Mouse (Mus musculus) hindbrain, embryonic 12.5 days (tissue): ENCODE results near the gene H2-T22. TPM values are rescaled to one million over a fixed set of nuclear protein-coding genes. Genes with fewer than 3 reads are reported as not detected.
"Not testable (repeated sequence)": the region's sequence is repeated elsewhere in the genome, so short reads cannot be mapped to it uniquely, and the experiment has no call there.

Source experiments
- ATAC-seq: fragments of 200-750 bp; cut with Nextera tagmentation; 2 replicates; pipeline ENCODE4 v1.8.0; 2017; ENCODE audit warnings: moderate TSS enrichment; ENCODE audit not compliant: low FRiP score
- H3K27ac ChIP-seq: fragments of 300-500 bp; sonication (generic); 2 replicates; pipeline ENCODE4 v1.5.1; 2016; ENCODE audit warnings: mild to moderate bottlenecking
- H3K27me3 ChIP-seq: fragments of 300-500 bp; sonication (generic); 2 replicates; pipeline ENCODE4 v1.6.1; 2016; ENCODE audit warnings: mild to moderate bottlenecking
- H3K36me3 ChIP-seq: fragments of 300-500 bp; sonication (generic); 2 replicates; pipeline ENCODE4 v1.6.1; 2016; ENCODE audit warnings: mild to moderate bottlenecking
- H3K4me1 ChIP-seq: fragments of 300-500 bp; sonication (generic); 2 replicates; pipeline ENCODE4 v1.6.1; 2016
- H3K4me2 ChIP-seq: fragments of 300-500 bp; sonication (generic); replicated peaks from 2 replicates; pipeline ENCODE4 v1.6.1; 2016; ENCODE audit warnings: mild to moderate bottlenecking
- H3K4me3 ChIP-seq: fragments of 300-500 bp; sonication (generic); 2 replicates; pipeline ENCODE4 v1.5.1; 2016; ENCODE audit warnings: mild to moderate bottlenecking
- H3K9ac ChIP-seq: fragments of 300-500 bp; sonication (generic); 2 replicates; pipeline ENCODE4 v1.6.1; 2016; ENCODE audit warnings: mild to moderate bottlenecking, moderate library complexity
- H3K9me3 ChIP-seq: fragments of 300-500 bp; sonication (generic); replicated peaks from 2 replicates; pipeline ENCODE4 v1.6.1; 2016; ENCODE audit warnings: mild to moderate bottlenecking
- WGBS: fragments of 180-500 bp; shearing (Covaris S2); methylation state at CpG from one replicate; pipeline ENCODE4 v1.1.7; 2016; 5-methylcytosine and 5-hydroxymethylcytosine counted together
- polyA plus RNA-seq: library from polyadenylated mRNA; unstranded; fragments of >200 nt; fragmentation: Nextera tagmentation; extraction: Ambion mirVana; gene quantifications from 2 replicates; pipeline ENCODE4 v1.2.1, GENCODE M21; 2016

The H2-T22 gene
- polyA plus RNA-seq, 1 experiment from 2014 or later: 7.8 TPM

- Histone ChIP-seq H3K9ac (no peak overlapping the region), H3K9me3 (no peaks in the 10 kb centered on the region), H3K27ac (no peak overlapping the region), H3K4me1 (peaks cover 9% of the 10 kb centered on the region), H3K36me3 (no peaks in the 10 kb centered on the region), H3K4me2 (no peak overlapping the region), H3K4me3 (no peak overlapping the region), H3K27me3 (no peaks in the 10 kb centered on the region)
- ATAC-seq: no peak
- 51% methylated on average over 5 of the region's 5 CpGs for WGBS
Measured at GRCm38 (mm10) chr17:36025197-36025596, 17.4 kb downstream of the H2-T22 start.

- Histone ChIP-seq H3K36me3 (no peaks in the 10 kb centered on the region), H3K27me3 (no peaks in the 10 kb centered on the region), H3K9ac (no peak overlapping the region), H3K4me2 (0 out of 2 replicates have a peak overlapping the region, but pooled peaks have one; percentile 11), H3K27ac (no peak overlapping the region; the same call in 1 of the 2 replicates), H3K9me3 (no peaks in the 10 kb centered on the region), H3K4me3 (no peak overlapping the region), H3K4me1 (peaks cover 9% of the 10 kb centered on the region)
- 65% methylated on average over 9 of the region's 9 CpGs for WGBS
- ATAC-seq: no peak
Measured at GRCm38 (mm10) chr17:36023710-36024654, 18.6 kb downstream of the H2-T22 start.

GRCm38 (mm10) chr17:36022922-36023321 lies 19.6 kb downstream of the H2-T22 start:
- Histone ChIP-seq H3K9ac (no peak overlapping the region), H3K36me3 (no peaks in the 10 kb centered on the region), H3K4me1 (peaks cover 9% of the 10 kb centered on the region), H3K4me3 (no peak overlapping the region), H3K9me3 (no peaks in the 10 kb centered on the region), H3K27me3 (no peaks in the 10 kb centered on the region), H3K27ac (no peak overlapping the region), H3K4me2 (no peak overlapping the region)
- WGBS: 92% methylated on average over 6 of the region's 6 CpGs
- no peak for ATAC-seq

GRCm38 (mm10) chr17:36022098-36022497 lies 20.4 kb downstream of the H2-T22 start:
- Histone ChIP-seq H3K4me3 (no peak overlapping the region), H3K27me3 (no peaks in the 10 kb centered on the region), H3K36me3 (no peaks in the 10 kb centered on the region), H3K4me2 (no peak overlapping the region), H3K9ac (no peak overlapping the region), H3K27ac (no peak overlapping the region), H3K9me3 (no peaks in the 10 kb centered on the region), H3K4me1 (peaks cover 9% of the 10 kb centered on the region)
- ATAC-seq: no peak
- 94% methylated on average over 9 of the region's 9 CpGs for WGBS

- no peak overlapping the region for H3K9ac ChIP-seq
- H3K27me3 ChIP-seq: no peaks in the 10 kb centered on the region
- 93% methylated on average over 1 of the region's 1 CpGs for WGBS
- H3K9me3 ChIP-seq: no peaks in the 10 kb centered on the region
- H3K36me3 ChIP-seq: no peaks in the 10 kb centered on the region
- H3K4me1 ChIP-seq: peaks cover 8% of the 10 kb centered on the region
- no peak for ATAC-seq
- no peak overlapping the region for H3K27ac ChIP-seq
- peak overlapping the region; percentile 12; the same call in 1 of the 2 replicates for H3K4me2 ChIP-seq
- no peak overlapping the region for H3K4me3 ChIP-seq
Measured at GRCm38 (mm10) chr17:36021309-36021708, 21.2 kb downstream of the H2-T22 start.

- peak within 1 kb of the TSS; percentile 12; the same call in 1 of the 2 replicates for H3K4me2 ChIP-seq
- H3K9me3 ChIP-seq: no peaks in the 10 kb centered on the region
- H3K36me3 ChIP-seq: peaks cover 4% of the 10 kb centered on the region; the same call in 1 of the 2 replicates
- peaks cover 4% of the 10 kb centered on the region; the same call in 1 of the 2 replicates for H3K4me1 ChIP-seq
- H3K27me3 ChIP-seq: no peaks in the 10 kb centered on the region
- no peak within 1 kb of the TSS for H3K27ac ChIP-seq
- H3K4me3 ChIP-seq: no peak within 1 kb of the TSS
- no peak within 1 kb of the TSS for H3K9ac ChIP-seq
- no peak for ATAC-seq
- WGBS: 44% methylated on average over 15 of the region's 15 CpGs
Measured at GRCm38 (mm10) chr17:36020191-36021073, 22.1 kb downstream of the H2-T22 start, which contains the start of gene H2-T24. H2-T24 (minus strand) TSS chr17:36020560.

- H3K9me3 ChIP-seq: no peaks in the 10 kb centered on the region
- no peak overlapping the region for H3K4me2 ChIP-seq
- H3K27me3 ChIP-seq: no peaks in the 10 kb centered on the region
- H3K36me3 ChIP-seq: peaks cover 10% of the 10 kb centered on the region
- no peak overlapping the region for H3K9ac ChIP-seq
- peaks cover 4% of the 10 kb centered on the region; the same call in 1 of the 2 replicates for H3K4me1 ChIP-seq
- ATAC-seq: no peak
- WGBS: 79% methylated on average over 3 of the region's 3 CpGs
- no peak overlapping the region for H3K4me3 ChIP-seq
- H3K27ac ChIP-seq: no peak overlapping the region
Measured at GRCm38 (mm10) chr17:36019519-36019918, 23.0 kb downstream of the H2-T22 start.

GRCm38 (mm10) chr17:36018979-36019378 lies 23.6 kb downstream of the H2-T22 start:
- WGBS: 77% methylated on average over 2 of the region's 2 CpGs
- no peak overlapping the region for H3K4me2 ChIP-seq
- H3K27me3 ChIP-seq: no peaks in the 10 kb centered on the region
- no peak overlapping the region for H3K27ac ChIP-seq
- peaks cover 4% of the 10 kb centered on the region; the same call in 1 of the 2 replicates for H3K4me1 ChIP-seq
- H3K9me3 ChIP-seq: no peaks in the 10 kb centered on the region
- peaks cover 15% of the 10 kb centered on the region for H3K36me3 ChIP-seq
- ATAC-seq: no peak
- no peak overlapping the region for H3K4me3 ChIP-seq
- no peak overlapping the region for H3K9ac ChIP-seq

- no peak overlapping the region for H3K9ac ChIP-seq
- H3K9me3 ChIP-seq: no peaks in the 10 kb centered on the region
- WGBS: 94% methylated on average over 5 of the region's 5 CpGs
- no peak for ATAC-seq
- peaks cover 4% of the 10 kb centered on the region; the same call in 1 of the 2 replicates for H3K4me1 ChIP-seq
- peaks cover 15% of the 10 kb centered on the region for H3K36me3 ChIP-seq
- no peak overlapping the region for H3K27ac ChIP-seq
- no peak overlapping the region for H3K4me2 ChIP-seq
- no peak overlapping the region for H3K4me3 ChIP-seq
- no peaks in the 10 kb centered on the region for H3K27me3 ChIP-seq
Measured at GRCm38 (mm10) chr17:36017046-36017445, 25.5 kb downstream of the H2-T22 start.

GRCm38 (mm10) chr17:36014977-36015376 lies 27.6 kb downstream of the H2-T22 start:
- ATAC-seq: no peak
- Histone ChIP-seq H3K9ac (no peak overlapping the region), H3K27me3 (no peaks in the 10 kb centered on the region), H3K4me2 (no peak overlapping the region), H3K4me3 (no peak overlapping the region), H3K9me3 (no peaks in the 10 kb centered on the region), H3K36me3 (peaks cover 15% of the 10 kb centered on the region), H3K27ac (no peak overlapping the region), H3K4me1 (no peaks in the 10 kb centered on the region)
- WGBS: 98% methylated on average over 5 of the region's 5 CpGs

- not testable (repeated sequence) for H3K4me1 ChIP-seq, H3K9me3 ChIP-seq, H3K4me3 ChIP-seq, H3K4me2 ChIP-seq, H3K27me3 ChIP-seq, H3K9ac ChIP-seq, ATAC-seq, H3K27ac ChIP-seq, H3K36me3 ChIP-seq
- WGBS: 95% methylated on average over 7 of the region's 7 CpGs
Measured at GRCm38 (mm10) chr17:36004409-36004808, 38.1 kb downstream of the H2-T22 start.

- no peaks in the 10 kb centered on the region for H3K27me3 ChIP-seq
- no peak for ATAC-seq
- WGBS: 95% methylated on average over 7 of the region's 7 CpGs
Measured at GRCm38 (mm10) chr17:36003331-36003730, 39.2 kb downstream of the H2-T22 start.

More at GRCm38 (mm10) chr17:36003331-36003730, 39.2 kb downstream of the H2-T22 start:
- Histone ChIP-seq H3K4me1 (no peaks in the 10 kb centered on the region), H3K9me3 (peaks cover 4% of the 10 kb centered on the region; the same call in 1 of the 2 replicates), H3K9ac (no peak overlapping the region), H3K27ac (no peak overlapping the region), H3K4me2 (no peak overlapping the region), H3K36me3 (peaks cover 8% of the 10 kb centered on the region; the same call in 1 of the 2 replicates), H3K4me3 (no peak overlapping the region)
